Mouse (Mus musculus) heart, postnatal 14 days (tissue): Measurements from ENCODE around the gene Cavin4. TPM values are rescaled to one million over a fixed set of nuclear protein-coding genes. Genes with fewer than 3 reads are reported as not detected.

Experiments used
- DNase-seq, 2 experiments: peaks; one replicate each; pipeline ENCODE4 v3.0.0; 2021 to 2022
- intact Hi-C: fragments of 180-260 bp; cut with DNase I; formaldehyde crosslinking; loops from one replicate; pipeline ENCODE4 v1.15.1; 2025
- long read RNA-seq, 2 experiments: library from polyadenylated mRNA; stranded (forward); transcript quantifications; one replicate each; pipeline ENCODE4 v2.0.0; 2021
- total RNA-seq, 2 experiments: library from RNA; stranded (reverse); gene quantifications; 2 replicates each; pipeline ENCODE4 v1.2.3; 2021

The Cavin4 gene
- 10 to 100 TPM; 72.1 to 85.4 TPM for total RNA-seq
- long read RNA-seq, experiment 1, transcript Cavin4-201 (2 exons, 2,054 nt) = major isoform, 186 of 187 reads
- long read RNA-seq, experiment 1, partial matches to known transcripts = 0 of 187 reads
- long read RNA-seq, experiment 1, other reads (novel, unspliced or antisense) = 1 of 187 reads
- long read RNA-seq, experiment 2, transcript Cavin4-201 (2 exons, 2,054 nt) = major isoform, 120 of 121 reads
- long read RNA-seq, experiment 2, partial matches to known transcripts = 0 of 121 reads
- long read RNA-seq, experiment 2, other reads (novel, unspliced or antisense) = 1 of 121 reads

DNA sequence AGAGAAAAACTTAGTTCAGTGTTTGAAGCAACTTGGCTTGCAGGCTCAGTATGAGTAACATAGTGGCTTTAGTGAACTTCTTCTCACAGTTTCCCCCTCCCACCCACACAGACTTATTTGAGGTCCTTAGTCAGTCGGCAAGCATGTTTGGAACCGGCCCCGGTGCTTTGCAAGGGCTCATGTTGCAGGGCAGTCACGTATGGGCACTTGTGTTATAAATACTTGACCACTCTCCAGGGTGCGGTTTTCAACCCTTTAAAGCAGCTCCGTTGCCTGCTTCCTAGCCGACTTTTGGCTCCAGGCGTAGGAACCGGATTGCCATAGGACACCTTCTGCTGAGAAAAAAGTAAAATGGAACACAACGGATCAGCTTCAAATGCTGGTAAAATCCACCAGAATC, at the start of gene Cavin4:
Gene Cavin4, plus strand, starts transcription at position 244 of the 400 bp plus-strand sequence.
- intact Hi-C loops = no loop called here
- peak; percentile 49 to 65 for DNase-seq

DNA sequence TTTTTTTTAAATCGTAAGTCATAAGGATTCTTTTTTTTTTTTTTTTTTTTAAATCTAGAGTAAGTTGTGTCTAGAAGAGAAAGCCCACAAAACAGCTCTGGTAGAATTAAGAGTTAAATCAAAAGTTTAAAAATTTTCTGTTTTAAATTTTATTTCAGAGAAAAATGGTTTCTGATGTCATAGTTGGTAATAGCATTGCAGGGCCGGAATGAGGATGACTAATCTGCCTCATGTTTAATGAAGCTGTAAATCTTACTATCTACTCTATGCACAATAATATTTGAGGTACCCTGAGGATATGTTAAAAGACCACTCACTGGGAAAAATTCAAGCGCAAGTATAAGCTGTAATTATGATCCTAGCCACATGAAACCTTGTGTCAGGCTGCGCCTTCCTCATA, 47.8 kb upstream of the Cavin4 start:
- DNase-seq = no peak
- intact Hi-C loops = no loop called here

DNA sequence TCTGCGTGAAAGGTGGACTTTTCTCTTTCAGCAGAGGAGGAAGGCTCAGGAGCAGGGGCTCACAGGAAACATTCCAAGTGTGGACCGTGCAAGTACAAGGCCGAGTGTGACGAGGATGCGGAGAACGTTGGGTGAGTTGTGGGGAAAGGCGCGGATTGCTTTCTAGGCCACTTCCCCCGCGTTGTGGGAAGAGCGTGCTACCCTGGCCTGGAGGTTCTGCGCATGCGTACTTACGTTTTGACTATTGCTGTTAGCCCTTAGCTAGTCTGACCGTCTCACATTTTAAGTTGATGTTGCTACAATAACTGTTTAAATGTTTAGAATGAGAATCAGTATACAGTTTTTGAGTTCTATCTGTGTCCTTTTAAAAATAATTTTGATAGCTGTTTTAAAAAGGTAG, 46.1 kb upstream of the Cavin4 start:
- DNase-seq = no peak
- intact Hi-C loops = no loop called here

DNA sequence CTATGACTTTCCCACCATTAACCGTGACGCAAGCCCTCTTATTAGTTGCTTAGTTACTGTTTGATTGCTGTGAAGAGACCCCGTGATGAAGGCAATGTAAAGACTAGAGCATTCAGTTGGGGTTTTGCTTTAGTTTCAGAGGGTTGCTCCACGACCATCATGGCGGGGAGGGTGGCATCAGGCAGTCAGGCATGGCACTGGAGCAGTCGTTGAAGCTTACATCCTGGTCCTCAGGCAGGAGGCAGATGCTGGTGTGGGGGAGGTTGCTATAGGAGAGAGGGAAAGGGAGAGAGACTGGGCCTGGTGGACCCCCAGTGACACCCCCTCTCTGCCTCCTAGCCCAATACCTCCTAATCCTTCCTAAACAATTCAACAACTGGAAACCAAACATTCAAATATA, 43.2 kb upstream of the Cavin4 start:
- DNase-seq = no peak
- intact Hi-C loops = no loop called here

DNA sequence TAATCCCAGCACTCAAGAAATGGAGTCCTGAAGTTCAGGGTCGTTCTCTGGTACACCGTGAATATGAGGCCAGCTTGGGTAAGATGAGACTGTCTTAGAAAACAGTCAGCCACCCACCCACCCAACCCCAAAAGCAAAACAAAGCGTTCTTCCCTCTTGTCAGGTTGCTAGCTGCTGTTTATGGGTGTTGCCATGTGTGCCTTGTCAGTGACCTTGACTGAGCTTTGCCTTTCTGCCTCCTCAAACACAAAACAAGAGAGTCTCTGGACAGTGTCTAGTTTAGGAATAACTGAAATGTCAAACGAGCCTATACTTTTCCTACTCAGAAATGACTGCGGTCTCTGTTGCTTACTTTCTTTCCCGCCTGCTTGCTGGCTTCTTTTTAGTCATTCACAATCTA, 41.1 kb upstream of the Cavin4 start:
- no peak for DNase-seq
- intact Hi-C loops = no loop called here

DNA sequence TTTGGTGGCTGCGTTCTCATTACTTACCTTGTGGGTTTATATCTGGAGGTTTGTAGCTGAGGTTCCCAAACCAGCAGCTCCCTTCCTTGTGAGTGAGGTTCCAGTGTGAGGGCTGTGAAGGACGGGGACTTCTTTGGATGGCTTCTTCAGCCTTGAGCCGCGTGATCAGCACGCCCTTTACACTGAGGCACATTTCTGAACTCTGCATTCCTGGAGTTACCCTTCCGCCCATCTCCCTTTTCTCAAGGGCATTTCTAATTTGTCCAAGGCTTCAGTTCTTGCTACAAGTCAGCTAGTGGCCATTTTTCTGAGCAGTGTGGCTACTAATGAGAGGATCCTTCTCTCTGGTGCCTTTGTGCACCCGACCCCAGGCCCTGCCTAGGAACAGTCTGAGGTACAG, 40.4 kb upstream of the Cavin4 start:
- intact Hi-C loops = no loop called here
- DNase-seq = no peak

DNA sequence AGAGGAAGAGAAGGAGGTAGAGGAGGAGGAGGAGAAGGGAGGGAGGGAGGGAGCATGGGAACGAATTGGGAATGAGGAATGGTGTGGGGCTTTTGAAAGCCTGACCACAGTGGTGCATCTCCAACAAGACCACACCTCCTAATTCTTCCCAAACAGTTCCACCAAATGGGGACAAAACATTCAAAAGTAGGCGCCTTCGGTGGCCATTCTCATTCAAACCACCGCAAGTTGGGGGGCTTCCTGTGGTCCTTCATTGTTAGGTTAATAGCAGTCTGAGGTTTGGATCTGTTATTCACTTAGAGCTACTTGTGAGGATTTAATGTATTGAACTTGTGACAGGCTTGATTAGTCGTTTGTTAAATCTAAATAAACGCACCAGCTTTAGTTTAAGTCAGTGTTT, 38.4 kb upstream of the Cavin4 start:
- DNase-seq = no peak
- intact Hi-C loops = no loop called here

DNA sequence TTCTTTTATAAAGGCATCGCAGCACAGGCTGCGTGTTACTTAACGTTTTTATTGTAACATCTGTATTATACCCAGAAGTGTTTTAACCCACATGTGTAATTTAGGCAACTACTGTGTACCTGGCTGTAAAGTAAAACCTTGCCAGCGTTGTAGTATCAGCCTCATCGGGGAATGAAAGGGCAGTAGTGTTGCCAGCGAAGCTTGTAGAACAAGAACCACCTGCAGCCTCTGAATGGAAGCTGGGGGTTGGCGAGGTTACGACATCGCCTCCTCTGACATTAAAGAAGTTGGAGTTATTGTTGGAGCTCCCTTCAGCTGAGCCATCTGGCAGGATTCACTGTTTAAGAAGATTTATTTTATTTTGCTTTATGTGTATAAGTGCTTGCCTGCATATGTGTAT, 37.5 kb upstream of the Cavin4 start:
- intact Hi-C loops = no loop called here

DNA sequence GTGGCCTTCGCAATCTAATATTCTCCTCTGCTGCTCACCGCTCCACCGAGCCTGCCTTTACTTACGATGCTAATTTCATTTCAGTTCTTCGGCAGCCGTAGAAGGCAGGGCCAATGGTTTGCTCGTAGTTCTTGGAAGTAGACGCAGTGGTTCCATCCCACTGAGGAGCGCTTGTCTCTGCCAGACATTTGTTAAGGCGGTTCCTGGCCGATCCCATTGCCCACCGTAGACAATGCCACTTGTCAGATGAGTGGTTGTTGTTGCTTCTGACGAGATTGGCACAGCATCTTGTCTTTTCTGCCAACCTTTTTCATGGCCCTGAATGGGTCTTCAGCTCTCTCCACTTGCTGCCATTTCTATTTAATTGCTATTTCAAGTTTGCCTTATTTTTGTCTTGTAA, 33.9 kb upstream of the Cavin4 start:
- no peak for DNase-seq
- intact Hi-C loops = no loop called here

More for the DNA sequence above, 37.5 kb upstream of the Cavin4 start:
- DNase-seq = no peak

DNA sequence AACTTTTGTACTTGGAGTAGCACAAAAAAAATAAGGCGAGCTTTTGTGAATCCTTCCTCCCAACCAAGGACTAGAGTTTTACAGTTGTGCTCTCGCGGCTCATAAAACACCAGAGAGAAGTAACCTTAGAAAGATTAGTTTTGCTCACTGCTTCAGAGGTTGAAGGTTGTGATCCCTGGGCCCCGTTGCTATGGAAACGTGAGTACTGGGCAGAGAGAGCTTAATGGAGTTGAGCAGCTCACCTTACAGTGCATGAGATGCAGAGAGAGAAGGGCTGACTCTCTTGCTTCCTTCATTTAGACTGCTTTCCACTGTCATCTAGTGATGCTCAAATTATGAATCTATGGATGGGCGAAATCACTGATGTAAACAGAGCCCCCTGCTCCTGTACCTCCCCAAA, 29.8 kb upstream of the Cavin4 start:
- intact Hi-C loops = no loop called here
- DNase-seq = no peak

DNA sequence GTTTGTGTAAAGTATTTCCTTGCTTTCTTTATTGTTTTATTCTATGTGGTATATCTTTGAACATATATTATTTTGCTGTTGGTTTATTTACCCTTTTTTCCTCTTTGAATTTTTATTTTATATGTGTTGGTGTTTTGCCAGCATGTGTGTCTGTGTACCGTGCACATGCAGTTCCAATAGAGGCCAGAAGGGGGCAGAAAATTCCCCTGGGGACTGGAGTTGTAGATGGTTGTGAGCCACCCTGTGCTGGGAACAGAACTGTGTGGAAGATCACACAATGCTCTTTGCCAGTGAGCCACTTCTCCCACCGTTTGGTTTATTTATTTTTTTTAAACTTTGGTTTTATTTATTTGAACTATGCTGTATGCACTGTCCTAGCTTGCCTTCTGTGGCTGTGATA, 29.3 kb upstream of the Cavin4 start:
- peak in 1 of 2 experiments; percentile 14 for DNase-seq
- intact Hi-C loops = no loop called here

DNA sequence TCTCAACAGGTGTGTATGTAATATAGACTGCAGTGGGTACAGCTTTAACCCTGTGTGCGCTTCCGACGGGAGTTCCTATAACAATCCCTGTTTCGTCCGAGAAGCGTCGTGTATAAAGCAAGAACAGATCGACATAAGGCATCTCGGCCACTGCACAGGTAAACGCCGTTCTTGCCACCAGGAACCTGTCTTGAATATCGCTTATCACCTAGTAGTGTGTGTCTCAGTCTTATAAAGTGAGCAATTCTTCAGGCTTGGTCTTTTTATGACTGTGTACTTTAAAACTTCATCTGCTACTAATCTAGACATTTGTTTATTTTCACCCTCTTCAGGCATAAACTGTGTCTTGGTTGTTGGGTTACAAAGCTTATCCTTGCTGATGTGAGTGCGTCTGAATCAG, 26.5 kb upstream of the Cavin4 start:
- DNase-seq = no peak
- intact Hi-C loops = no loop called here

DNA sequence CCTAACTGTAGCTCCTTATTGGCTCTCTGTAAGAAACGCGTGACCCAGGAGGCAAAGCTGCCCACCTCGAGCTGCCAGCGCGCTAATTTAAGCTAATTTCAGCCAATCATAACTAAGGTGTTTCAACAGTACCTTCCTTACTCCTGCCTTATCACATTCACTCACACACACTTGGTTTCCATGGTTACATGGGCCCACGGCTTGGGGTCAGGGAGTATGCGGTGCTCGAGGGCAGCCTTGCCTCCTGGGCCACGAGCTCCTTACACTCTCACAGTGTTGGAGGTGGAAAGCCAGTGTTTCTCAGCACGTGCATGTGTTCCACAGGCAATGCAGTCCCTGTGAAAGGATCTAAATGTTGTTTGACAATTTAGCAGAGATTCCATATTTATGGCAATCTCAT, 25.2 kb upstream of the Cavin4 start:
- no peak for DNase-seq
- intact Hi-C loops = no loop called here

DNA sequence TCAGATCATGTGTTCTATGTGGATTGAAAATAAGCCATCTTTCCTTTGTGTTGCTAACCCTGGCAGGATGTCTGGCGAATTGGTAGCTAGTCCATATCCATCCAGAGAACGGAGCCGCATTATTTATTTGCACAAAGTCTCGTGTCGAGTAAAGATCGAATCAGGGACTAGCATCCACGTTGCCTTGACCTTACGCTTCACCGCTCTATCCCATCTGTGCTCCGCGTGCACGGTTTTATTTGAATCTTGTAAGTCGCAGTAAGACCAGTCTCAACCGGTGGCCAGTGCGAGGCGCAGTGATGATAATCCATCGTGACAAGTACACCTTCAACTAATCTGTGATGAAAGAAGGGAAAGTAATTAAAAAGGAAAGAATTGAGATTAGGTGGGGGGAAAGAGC, 23.8 kb upstream of the Cavin4 start:
- intact Hi-C loops = no loop called here
- DNase-seq = no peak

DNA sequence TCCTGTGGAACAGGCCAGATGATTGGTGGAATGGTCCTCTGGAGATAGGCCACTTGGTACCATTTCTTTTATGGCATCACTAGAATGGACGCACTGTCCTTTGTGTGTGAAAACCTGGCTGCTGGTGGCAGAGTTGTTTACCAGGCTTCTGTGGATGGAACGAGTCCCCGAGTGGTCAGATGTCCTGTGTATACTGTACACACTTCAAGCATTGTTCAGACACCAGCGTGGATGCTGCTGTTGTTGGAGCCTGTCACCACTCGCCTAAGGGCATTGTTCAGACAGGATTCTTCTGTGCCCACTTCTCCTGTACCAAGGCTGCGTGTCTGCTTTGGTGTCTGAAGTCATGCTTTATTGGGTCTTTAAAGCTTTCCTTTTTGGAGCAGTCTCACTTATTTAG, 19.5 kb upstream of the Cavin4 start:
- intact Hi-C loops = no loop called here

DNA sequence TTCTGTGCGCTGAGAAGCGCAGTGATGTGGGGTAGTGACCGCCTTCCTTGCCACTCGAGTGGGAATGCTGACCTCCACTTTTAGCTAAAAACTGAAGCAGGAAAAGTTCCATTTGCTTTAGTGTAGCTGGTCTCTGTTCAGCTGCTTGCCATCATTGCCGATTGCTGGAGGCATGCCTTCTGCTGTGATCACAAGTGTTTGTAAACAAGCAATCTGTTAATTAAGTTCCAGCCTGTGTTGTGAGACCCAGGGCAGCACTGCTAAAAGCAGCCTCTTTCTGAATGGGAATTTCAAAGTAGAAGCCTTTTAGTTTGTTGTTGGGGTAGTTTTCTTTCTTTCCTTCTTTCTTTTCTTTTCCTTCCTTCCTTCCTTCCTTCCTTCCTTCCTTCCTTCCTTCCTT, 17.2 kb upstream of the Cavin4 start:
- DNase-seq = no peak
- intact Hi-C loops = no loop called here

More for the DNA sequence above, 19.5 kb upstream of the Cavin4 start:
- no peak for DNase-seq

DNA sequence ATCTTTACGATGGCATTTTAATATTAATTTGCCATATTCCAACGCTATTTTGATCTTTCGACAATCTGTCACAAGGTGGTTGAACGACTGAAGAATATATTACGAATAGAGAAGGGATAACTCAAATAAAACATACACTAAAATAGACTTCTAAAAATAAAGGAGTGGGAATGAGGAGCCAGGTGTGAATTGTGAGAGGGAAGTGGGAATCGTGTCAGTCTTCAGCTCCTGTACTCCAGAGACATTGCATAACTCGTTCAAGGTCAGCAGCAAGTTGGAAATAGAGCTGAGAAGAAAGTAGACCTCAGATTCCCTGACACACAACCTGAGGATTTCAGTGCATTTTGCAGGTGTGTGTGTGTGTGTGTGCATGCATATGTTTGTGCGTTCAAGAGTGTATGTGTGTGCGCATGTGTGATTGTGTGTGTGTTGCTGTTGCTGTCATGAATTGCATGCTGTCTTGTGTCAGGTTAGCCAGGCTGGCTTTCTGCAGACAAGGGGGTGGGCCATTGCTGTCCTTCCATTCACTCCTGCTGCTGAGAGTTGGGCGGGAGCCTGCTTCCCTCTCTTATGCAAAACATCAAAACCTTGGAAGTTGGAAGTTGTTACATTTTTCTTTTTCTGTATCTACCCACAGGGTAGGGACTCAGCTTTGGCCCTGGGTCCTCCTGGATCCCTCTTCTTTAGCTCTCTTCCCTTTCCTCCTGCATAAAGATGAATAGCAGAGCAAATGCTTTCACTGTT, 12.5 kb upstream of the Cavin4 start:
- DNase-seq = no peak
- intact Hi-C loops = no loop called here

DNA sequence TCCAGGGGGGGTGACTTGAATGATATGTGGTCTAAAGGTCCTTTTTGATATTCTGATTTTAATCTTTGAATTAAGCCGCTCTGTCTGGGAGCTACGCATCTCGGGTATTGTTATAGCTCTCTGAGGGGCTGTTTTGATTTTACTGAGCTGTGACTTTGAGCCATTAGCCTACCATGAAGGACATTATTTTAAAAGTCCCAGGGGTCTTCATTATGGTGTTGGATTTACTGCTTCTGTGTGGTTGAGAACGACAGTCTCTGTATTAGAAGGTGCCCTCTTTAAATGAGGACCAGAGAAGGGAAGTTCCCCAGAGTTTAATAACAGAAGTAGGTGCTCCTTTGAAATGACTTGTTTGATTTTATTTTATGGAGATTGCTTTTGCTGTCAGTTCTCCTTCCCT, 9.2 kb upstream of the Cavin4 start:
- intact Hi-C loops = no loop called here
- no peak for DNase-seq

DNA sequence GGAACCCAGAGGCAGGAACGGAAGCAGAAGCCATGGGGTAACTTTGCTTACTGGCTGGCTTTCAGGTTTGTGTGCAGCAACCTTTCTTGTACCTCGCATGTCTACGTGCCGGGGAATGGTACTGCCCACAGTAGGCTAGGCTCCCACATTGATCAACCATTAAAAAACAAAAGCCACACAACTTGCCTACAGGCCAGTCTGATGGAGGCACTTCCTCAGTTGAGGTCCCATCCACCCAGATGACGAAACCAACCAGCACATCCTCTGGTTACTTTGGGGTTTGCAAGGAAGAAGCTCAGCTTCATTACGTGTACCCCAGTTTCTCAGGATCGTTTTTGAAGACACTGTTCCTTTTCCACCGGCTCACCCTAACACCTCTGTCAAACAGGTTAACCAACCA, 6.8 kb upstream of the Cavin4 start:
- DNase-seq = no peak
- intact Hi-C loops = no loop called here

DNA sequence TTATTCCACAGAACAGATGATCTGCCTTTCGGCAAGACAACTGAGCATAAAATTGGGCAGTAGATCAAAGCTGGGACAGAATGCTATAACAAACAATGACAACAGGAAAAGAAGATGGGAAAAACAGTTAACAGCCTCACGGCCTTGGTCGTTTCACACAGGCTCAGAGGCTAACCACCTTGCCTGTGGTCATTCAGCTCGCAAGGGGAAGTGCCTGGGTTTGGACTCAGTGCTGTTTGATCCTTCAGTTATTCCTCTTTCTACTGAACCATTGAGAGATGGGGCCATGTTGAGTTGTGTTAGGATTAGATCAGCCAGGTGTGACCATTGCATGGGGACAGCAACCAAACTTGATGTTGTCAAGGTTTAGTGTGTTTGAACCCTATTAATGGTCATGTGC, 3.2 kb upstream of the Cavin4 start:
- DNase-seq = no peak
- intact Hi-C loops = no loop called here

DNA sequence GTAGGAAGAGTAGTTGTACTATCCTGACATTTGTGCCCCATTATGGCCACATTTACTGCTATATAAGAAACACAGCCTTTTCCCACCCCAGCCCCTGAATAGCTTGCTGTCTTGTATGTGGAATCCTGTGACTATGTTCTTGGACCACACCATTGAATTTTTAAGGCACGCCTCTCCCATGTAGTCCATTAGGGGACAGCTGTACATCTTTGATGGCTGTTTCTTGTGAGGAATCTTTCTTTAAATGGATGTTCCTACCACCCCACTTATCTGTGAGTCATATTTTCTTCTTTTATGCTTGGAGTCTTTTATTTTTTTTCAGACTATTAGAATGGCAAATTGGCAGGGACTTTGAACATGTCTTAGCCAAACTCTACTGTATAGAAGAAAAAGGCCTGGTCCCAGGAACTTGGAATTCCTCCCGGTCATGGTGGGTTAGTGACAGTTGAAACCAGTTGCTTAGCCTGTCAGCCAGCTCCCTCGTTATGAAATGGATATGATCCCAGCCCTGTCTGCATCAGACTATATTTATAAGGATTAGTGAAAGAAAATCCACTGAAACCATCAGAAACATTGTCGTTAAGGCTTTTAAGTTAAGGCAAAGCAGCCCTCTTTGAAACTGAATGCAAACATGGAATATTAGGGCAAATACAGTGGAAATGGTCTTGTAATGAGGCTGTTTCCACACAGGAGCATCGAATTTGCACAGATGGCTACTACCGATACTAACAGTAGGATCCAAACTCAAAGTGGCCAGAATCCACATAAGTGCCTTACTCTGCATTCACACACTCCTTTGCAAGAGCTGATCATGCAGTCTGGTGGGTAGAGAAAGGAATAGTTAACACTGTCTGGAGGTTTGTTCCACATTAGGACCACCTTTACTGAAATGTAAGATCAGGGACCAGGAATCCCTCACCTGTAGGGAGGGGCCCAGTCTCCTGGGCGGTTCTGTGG, 2.4 kb upstream of the Cavin4 start:
- no peak for DNase-seq
- intact Hi-C loops = no loop called here
